9 mouse cellular contexts compared by ENCODE assay signal in genomic region chr3:98061661-98062330, GRCm38 (mm10). TPM values are rescaled to one million over a fixed set of nuclear protein-coding genes. Genes with fewer than 3 reads are reported as not detected.
DNase-seq lines count a peak whose midpoint lies in the region; ATAC-seq lines count a peak whose summit lies in the region.
"Had no signal": no experiment of that assay in that cellular context is flagged by ENCODE, and none has a peak within 500 bp of the region (broad histone marks: within the 10 kb centered on the region; RNA-seq: fewer than 3 reads in every experiment).

No protein-coding gene starts in this region.

- no peaks in the 10 kb centered on the region for H3K9me3 ChIP-seq in liver, embryonic 11.5 days (ENCODE audit: control insufficient read depth, low read length)
- no peaks in the 10 kb centered on the region for H3K9me3 ChIP-seq in hindbrain, embryonic 16.5 days (ENCODE audit: control insufficient read depth, low read length)
- no peaks in the 10 kb centered on the region for H3K9me3 ChIP-seq in midbrain, embryonic 15.5 days

- H3K27ac ChIP-seq in liver, embryonic 11.5 days (ENCODE audit: low read depth, low read length), result peak overlapping the region; percentile 72
- H3K27ac ChIP-seq in hindbrain, embryonic 16.5 days (ENCODE audit: low read depth, low read length), result peak overlapping the region; percentile 45; the same call in 1 of the 2 replicates
- peak overlapping the region; percentile 71; the same call in 1 of the 2 replicates for H3K27ac ChIP-seq in midbrain, embryonic 15.5 days

- no peaks in the 10 kb centered on the region for H3K27me3 ChIP-seq in liver, embryonic 11.5 days (replicated peaks; ENCODE audit: control insufficient read depth, insufficient read depth, low read length)
- no peaks in the 10 kb centered on the region for H3K27me3 ChIP-seq in hindbrain, embryonic 16.5 days (replicated peaks; ENCODE audit: control insufficient read depth, insufficient read depth, low read length)
- no peaks in the 10 kb centered on the region for H3K27me3 ChIP-seq in midbrain, embryonic 15.5 days (replicated peaks)

- no peak overlapping the region for H3K4me3 ChIP-seq in liver, embryonic 11.5 days (ENCODE audit: low read depth, low read length)
- no peak overlapping the region for H3K4me3 ChIP-seq in hindbrain, embryonic 16.5 days (ENCODE audit: low read length)
- H3K4me3 ChIP-seq in midbrain, embryonic 15.5 days, result no peak overlapping the region

- H3K36me3 ChIP-seq in liver, embryonic 11.5 days (ENCODE audit: control insufficient read depth, insufficient read depth, low read length), result no peaks in the 10 kb centered on the region
- H3K36me3 ChIP-seq in hindbrain, embryonic 16.5 days (ENCODE audit: control insufficient read depth, insufficient read depth, low read length), result no peaks in the 10 kb centered on the region
- no peaks in the 10 kb centered on the region for H3K36me3 ChIP-seq in midbrain, embryonic 15.5 days (replicated peaks)

- DNase-seq in liver, embryonic 11.5 days (ENCODE audit: low spot score), result no peak
- no peak for DNase-seq in liver
- no peak for DNase-seq in ovary, postnatal 10 days (ENCODE audit: low spot score)
- DNase-seq: cerebellum, postnatal 14 days; kidney, postnatal 36 days had no signal

- no peak overlapping the region; the same call in none of the 2 replicates for H3K4me2 ChIP-seq in liver, embryonic 11.5 days
- H3K4me2 ChIP-seq in hindbrain, embryonic 16.5 days (ENCODE audit: low read length), result no peak overlapping the region
- no peak overlapping the region for H3K4me2 ChIP-seq in midbrain, embryonic 15.5 days

- WGBS in liver, embryonic 11.5 days, result 43% methylated on average over 13 of the region's 13 CpGs
- 39% methylated on average over 13 of the region's 13 CpGs for WGBS in hindbrain, embryonic 16.5 days
- 39% methylated on average over 13 of the region's 13 CpGs for WGBS in midbrain, embryonic 15.5 days

- peaks cover 45% of the 10 kb centered on the region for H3K4me1 ChIP-seq in liver, embryonic 11.5 days (replicated peaks; ENCODE audit: control insufficient read depth, insufficient read depth, low read length)
- H3K4me1 ChIP-seq in hindbrain, embryonic 16.5 days (ENCODE audit: control insufficient read depth, insufficient read depth, low read depth, low read length), result peaks cover 37% of the 10 kb centered on the region
- peaks cover 41% of the 10 kb centered on the region for H3K4me1 ChIP-seq in midbrain, embryonic 15.5 days

- peak; percentile 85 for ATAC-seq in liver, embryonic 11.5 days (replicated peaks; ENCODE audit: low FRiP score)
- ATAC-seq in erythroblast, adult 5-6 weeks (replicated peaks; ENCODE audit: low FRiP score, poor library complexity, severe bottlenecking), result peak; percentile 35
- ATAC-seq in hindbrain, embryonic 16.5 days, result peak; percentile 18; the same call in 1 of the 2 replicates
- ATAC-seq in midbrain, embryonic 15.5 days (replicated peaks), result peak; percentile 24; the same call in 1 of the 2 replicates
- ATAC-seq in activated CD4-positive, CD25-positive, alpha-beta regulatory T cell, adult 4 months, result no peak

- no peak overlapping the region for H3K9ac ChIP-seq in liver, embryonic 11.5 days (ENCODE audit: low read depth, low read length)
- H3K9ac ChIP-seq in hindbrain, embryonic 16.5 days (ENCODE audit: low read depth, low read length), result no peak overlapping the region
- no peak overlapping the region for H3K9ac ChIP-seq in midbrain, embryonic 15.5 days

RNA-seq across cellular contexts. Expression of gene Notch2, which starts 48.5 kb away (rescaled TPM):
- 17.2 and 18.4 TPM in 2 replicates for polyA plus RNA-seq in liver, embryonic 11.5 days (2014; fragmentation: Nextera tagmentation; extraction: Ambion mirVana)
- 11.1 and 14.4 TPM in 2 replicates for total RNA-seq in erythroblast, adult 5-6 weeks (2015; ENCODE audit: low replicate concordance)
- 11.2 and 11.5 TPM in 2 replicates for total RNA-seq in erythroblast, adult 5-6 weeks (2017; ENCODE audit: low replicate concordance)
- polyA plus RNA-seq in hindbrain, embryonic 16.5 days (2015; fragmentation: Nextera tagmentation; extraction: Ambion mirVana), result 7.6 and 12.1 TPM in 2 replicates
- polyA plus RNA-seq in midbrain, embryonic 15.5 days (2015; fragmentation: Nextera tagmentation; extraction: Ambion mirVana), result 9.0 and 10.4 TPM in 2 replicates
- 10 to 100 TPM; 14.1 to 17.5 TPM for polyA plus RNA-seq in activated CD4-positive, CD25-positive, alpha-beta regulatory T cell, adult 4 months (2017; shearing (Covaris generic))
